Mouse (Mus musculus) mouse embryonic stem cell (cell line): ENCODE data around the gene Dcakd.
"Not testable (repeated sequence)": the region's sequence is repeated elsewhere in the genome, so short reads cannot be mapped to it uniquely, and the experiment has no call there.

Source experiments
- in situ Hi-C, 2 experiments: fragments of 300-500 bp; cut with MboI; formaldehyde crosslinking; loops; 1 replicate in 1 of 2; 3 replicates in 1 of 2; pipeline ENCODE4 v1.14.3; 2019 to 2020; ENCODE audit warnings: low sequenced_read_pairs in 2 of 2, low pct_unique_long_range_greater_than_20kb in 1 of 2, mixed read lengths in 1 of 2; ENCODE audit not compliant: unreplicated experiment in 1 of 2

Dcakd gene

GRCm38 (mm10) chr11:102992940-102993339 lies 35.2 kb downstream of the Dcakd start:
- in situ Hi-C loops: loop anchor here in 1 of 2 experiments (5.0 kb wide), 1 partner anchor 96 kb away; no protein-coding TSS in a partner anchor

- in situ Hi-C loops: loop anchor here in 1 of 2 experiments (5.0 kb wide), 1 partner anchor 94 kb away; no protein-coding TSS in a partner anchor
Observed at GRCm38 (mm10) chr11:102991681-102992080, 36.5 kb downstream of the Dcakd start.

- in situ Hi-C loops: loop anchor here in 1 of 2 experiments (5.0 kb wide), 1 partner anchor 93 kb away; no protein-coding TSS in a partner anchor
Observed at GRCm38 (mm10) chr11:102990152-102990663, 37.9 kb downstream of the Dcakd start.

GRCm38 (mm10) chr11:102989641-102990151 lies 38.4 kb downstream of the Dcakd start:
- in situ Hi-C loops: loop anchor here in 1 of 2 experiments (5.0 kb wide), 1 partner anchor 92 kb away; no protein-coding TSS in a partner anchor

GRCm38 (mm10) chr11:102985160-102985559 lies 43.0 kb downstream of the Dcakd start:
- in situ Hi-C loops: no loop called here

GRCm38 (mm10) chr11:102984615-102985014 lies 43.5 kb downstream of the Dcakd start:
- in situ Hi-C loops: no loop called here

- in situ Hi-C loops: no loop called here
Observed at GRCm38 (mm10) chr11:102984086-102984485, 44.0 kb downstream of the Dcakd start.

- in situ Hi-C loops: no loop called here
Observed at GRCm38 (mm10) chr11:102981151-102981890, 46.8 kb downstream of the Dcakd start.

- in situ Hi-C loops: no loop called here
Observed at GRCm38 (mm10) chr11:102978052-102978666, 50.0 kb downstream of the Dcakd start.

GRCm38 (mm10) chr11:102975966-102976365 lies 52.2 kb downstream of the Dcakd start:
- in situ Hi-C loops: not testable (repeated sequence)

- in situ Hi-C loops: no loop called here
Observed at GRCm38 (mm10) chr11:102972326-102972725, 55.8 kb downstream of the Dcakd start.

- in situ Hi-C loops: no loop called here
Observed at GRCm38 (mm10) chr11:102971604-102972003, 56.5 kb downstream of the Dcakd start.

GRCm38 (mm10) chr11:102964547-102965091 lies 63.5 kb downstream of the Dcakd start:
- in situ Hi-C loops: no loop called here

GRCm38 (mm10) chr11:102963855-102964546 lies 64.1 kb downstream of the Dcakd start:
- in situ Hi-C loops: no loop called here

GRCm38 (mm10) chr11:102963246-102963854 lies 64.8 kb downstream of the Dcakd start:
- in situ Hi-C loops: no loop called here

- in situ Hi-C loops: no loop called here
Observed at GRCm38 (mm10) chr11:102962861-102963245, 65.3 kb downstream of the Dcakd start.

- in situ Hi-C loops: no loop called here
Observed at GRCm38 (mm10) chr11:102961082-102961481, 67.1 kb downstream of the Dcakd start.

GRCm38 (mm10) chr11:102958870-102959269 lies 69.3 kb downstream of the Dcakd start:
- in situ Hi-C loops: no loop called here
